Mouse (Mus musculus) G1E (cell line): ENCODE measurements around the gene Plod3. TPM values are rescaled to one million over a fixed set of nuclear protein-coding genes. Genes with fewer than 3 reads are reported as not detected.
A peak's percentile ranks its signal among the peaks of the same experiment; 100 is the strongest.

Experiments used
- ATAC-seq: 2 replicates; pipeline ENCODE4 v1.8.0; 2016; ENCODE audit warnings: mild to moderate bottlenecking; ENCODE audit not compliant: insufficient number of reproducible peaks, poor library complexity, low FRiP score, severe bottlenecking; ENCODE audit errors: extremely low read depth
- DNase-seq: peaks from one replicate; pipeline ENCODE4 v3.0.0; 2012; ENCODE audit warnings: low spot score
- H3K27me3 ChIP-seq: 2 replicates; pipeline ENCODE4 v1.6.1; 2012; ENCODE audit warnings: mild to moderate bottlenecking, low read length, inconsistent platforms; ENCODE audit not compliant: insufficient read depth
- H3K36me3 ChIP-seq: replicated peaks from 2 replicates; pipeline ENCODE3; 2012; ENCODE audit warnings: mild to moderate bottlenecking, inconsistent platforms
- H3K4me1 ChIP-seq: 2 replicates; pipeline ENCODE4 v1.6.1; 2012; ENCODE audit warnings: low read depth, low read length, inconsistent platforms, mixed read lengths; ENCODE audit not compliant: insufficient read depth
- H3K4me3 ChIP-seq: 2 replicates; pipeline ENCODE4 v1.5.1; 2012; ENCODE audit warnings: low read depth, mild to moderate bottlenecking, inconsistent platforms, low read length, moderate library complexity, mixed read lengths
- H3K9me3 ChIP-seq: replicated peaks from 2 replicates; pipeline ENCODE4 v1.6.1; 2012; ENCODE audit warnings: inconsistent platforms
- CTCF ChIP-seq: IDR thresholded peaks from 2 replicates; pipeline ENCODE4 v1.5.1; 2012; ENCODE audit warnings: low read depth, low read length, inconsistent platforms, mixed read lengths
- GATA1 ChIP-seq: IDR thresholded peaks from 2 replicates; pipeline ENCODE4 v1.6.1; 2012; ENCODE audit warnings: borderline replicate concordance, low read length, inconsistent platforms, mixed read lengths
- GATA2 ChIP-seq: IDR thresholded peaks from 2 replicates; pipeline ENCODE4 v1.6.1; 2012; ENCODE audit warnings: low read depth, low read length, inconsistent platforms, borderline replicate concordance
- POLR2AphosphoS5 ChIP-seq: IDR thresholded peaks from 2 replicates; pipeline ENCODE4 v1.6.1; 2012; ENCODE audit warnings: low read depth, low read length, inconsistent platforms; ENCODE audit not compliant: insufficient replicate concordance
- TAL1 ChIP-seq: conservative IDR thresholded peaks from 2 replicates; pipeline ENCODE4 v1.6.1; 2012; ENCODE audit warnings: low read depth, low read length, inconsistent platforms, mixed read lengths
- polyA plus RNA-seq: library from polyadenylated mRNA; stranded (reverse); fragments of >175 nt; gene quantifications from 2 replicates; pipeline ENCODE4 v1.2.3, GENCODE M21; 2012
- total RNA-seq, 2 experiments: library from RNA; stranded (forward) in 1 of 2; stranded (reverse) in 1 of 2; fragments of 200-1000 nt in 1 of 2; fragments of >200 nt in 1 of 2; fragmentation: Nextera tagmentation in 1 of 2; gene quantifications; 2 replicates each; pipeline ENCODE4 v1.2.3; 2014 to 2017

Plod3 gene
- total and polyA plus RNA-seq, 3 experiments: 20.7 to 39.8 (median 33.9) TPM

DNA sequence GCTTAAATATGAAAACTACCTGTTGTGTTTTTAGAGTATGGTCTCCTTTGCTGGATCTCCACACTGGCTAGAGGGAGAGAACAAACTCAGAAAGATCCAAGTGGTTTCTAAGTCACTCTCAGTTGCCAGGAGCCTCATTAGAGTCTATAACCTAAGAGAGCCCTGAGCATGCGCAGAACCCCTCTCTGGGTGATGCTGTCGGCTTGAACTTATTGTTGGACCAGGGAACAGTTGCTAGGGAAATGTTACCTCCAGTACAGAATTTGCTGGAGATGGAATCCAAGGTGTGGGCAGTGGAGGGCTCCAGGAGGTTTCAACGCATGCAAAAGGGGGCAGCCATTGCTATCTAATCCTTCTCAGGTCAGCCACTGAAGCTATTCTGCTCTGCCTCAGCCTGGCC lies 37.5 kb downstream of the Plod3 start:
- Histone ChIP-seq H3K36me3 (no peaks in the 10 kb centered on the region), H3K4me3 (no peak overlapping the region), H3K4me1 (peaks cover 22% of the 10 kb centered on the region), H3K27me3 (peaks cover 60% of the 10 kb centered on the region), H3K9me3 (no peaks in the 10 kb centered on the region)
- no peak for DNase-seq
- TF ChIP-seq CTCF (no peak), GATA2 (no peak), TAL1 (no peak), GATA1 (no peak)
- no peak for ATAC-seq

DNA sequence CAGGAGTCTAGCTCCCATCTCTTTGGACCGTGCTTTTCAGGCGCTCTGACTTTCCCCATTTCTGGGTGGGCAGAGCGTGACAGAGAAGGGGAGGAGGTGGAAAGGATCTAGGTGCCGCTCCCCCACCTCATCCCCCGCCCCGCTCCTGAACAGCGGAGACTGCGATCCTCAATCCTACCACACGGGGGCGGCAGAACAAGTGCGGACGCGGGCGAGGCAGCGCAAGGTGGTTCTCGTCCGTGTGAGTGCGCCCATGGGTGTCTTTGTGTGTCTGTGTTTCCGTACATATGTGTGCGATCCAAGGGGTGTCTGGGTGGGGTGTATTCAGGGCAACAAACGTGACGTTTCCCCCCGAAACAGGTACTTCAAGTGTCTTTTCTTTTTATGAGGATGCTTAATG lies 38.3 kb downstream of the Plod3 start:
- TF ChIP-seq GATA1 (no peak), CTCF (peak; percentile 93)
- DNase-seq: peak; percentile 72
- H3K9me3 ChIP-seq: 0 out of 2 replicates have a peak, but pooled peaks cover 3% of the 10 kb centered on the region
- no peaks in the 10 kb centered on the region for H3K36me3 ChIP-seq
- no peak overlapping the region; the same call in 1 of the 2 replicates for H3K4me3 ChIP-seq
- ATAC-seq: peak; percentile 54; the same call in 1 of the 2 replicates
- H3K27me3 ChIP-seq: peaks cover 67% of the 10 kb centered on the region
- H3K4me1 ChIP-seq: peaks cover 30% of the 10 kb centered on the region

DNA sequence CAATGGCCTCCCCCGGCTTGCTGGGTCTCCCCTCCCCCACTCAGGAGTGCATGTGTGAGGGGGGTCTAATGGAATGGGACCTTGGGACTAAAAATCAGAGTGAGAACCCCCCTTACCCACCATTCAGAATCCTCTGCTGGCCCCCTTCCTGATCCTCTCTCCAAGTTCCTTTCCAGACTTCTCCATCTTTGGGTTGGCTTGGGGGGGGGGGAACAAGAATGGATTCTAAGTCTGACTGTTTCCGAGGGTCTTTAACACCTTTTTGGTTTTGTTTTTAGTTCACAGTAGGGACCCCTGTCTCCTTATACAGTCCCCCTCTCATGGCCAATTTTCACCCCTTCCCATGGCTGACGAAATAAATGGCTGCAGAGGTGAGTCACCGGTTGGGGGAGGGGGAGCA lies 39.3 kb downstream of the Plod3 start, which contains the start of gene Vgf:
Vgf (plus strand) TSS at position 301 of the 400 bp plus-strand sequence.
- peaks cover 38% of the 10 kb centered on the region for H3K4me1 ChIP-seq
- ATAC-seq (no peak), DNase-seq (no peak)
- H3K36me3 ChIP-seq: no peaks in the 10 kb centered on the region
- peaks cover 75% of the 10 kb centered on the region for H3K27me3 ChIP-seq
- no peak for TF ChIP-seq GATA1
- no peak for TF ChIP-seq TAL1
- H3K9me3 ChIP-seq: peaks cover 7% of the 10 kb centered on the region
- H3K4me3 ChIP-seq: no peak within 1 kb of the TSS; the same call in 1 of the 2 replicates

DNA sequence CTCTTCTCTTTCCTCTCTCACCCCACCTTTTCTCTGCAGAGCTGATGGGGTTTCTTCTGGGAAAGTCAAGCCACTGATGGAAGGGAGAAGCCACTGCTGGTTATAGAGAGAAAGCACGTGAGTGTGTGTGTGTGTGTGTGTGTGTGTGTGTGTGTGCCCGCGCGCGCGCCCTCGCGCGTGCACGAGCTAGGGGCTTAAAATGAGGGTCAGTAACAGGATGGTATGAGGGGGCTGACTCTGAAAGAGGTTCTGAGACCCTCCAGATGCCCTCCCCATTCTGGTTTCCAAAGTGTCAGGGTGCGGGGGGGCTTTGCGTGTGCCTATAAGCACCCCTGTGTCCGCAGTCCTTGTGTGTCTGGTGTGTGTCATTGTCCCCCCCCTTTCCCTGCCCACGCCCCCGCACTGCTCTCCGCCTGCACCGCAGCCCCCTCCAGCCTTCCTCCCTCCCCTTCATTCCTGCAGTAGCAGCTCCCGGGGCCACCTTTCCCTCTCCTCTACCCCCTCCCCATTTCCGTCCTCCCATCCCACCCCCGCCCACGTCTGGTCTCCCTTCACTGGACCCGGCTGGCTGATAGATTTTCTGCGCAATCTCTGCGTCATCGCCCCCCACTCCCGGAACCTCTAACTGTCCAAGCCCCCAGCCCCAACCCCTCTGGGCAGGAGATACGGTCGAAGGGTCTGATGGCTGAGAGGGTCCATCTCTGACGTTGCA lies 41.9 kb downstream of the Plod3 start:
- H3K4me1 ChIP-seq: peaks cover 64% of the 10 kb centered on the region
- DNase-seq (no peak), ATAC-seq (no peak)
- H3K4me3 ChIP-seq: no peak overlapping the region; the same call in 1 of the 2 replicates
- no peak for TF ChIP-seq POLR2AphosphoS5
- no peak for TF ChIP-seq CTCF
- TF ChIP-seq GATA2: no peak
- no peak for TF ChIP-seq TAL1
- TF ChIP-seq GATA1: no peak
- H3K9me3 ChIP-seq: peaks cover 8% of the 10 kb centered on the region
- no peaks in the 10 kb centered on the region for H3K36me3 ChIP-seq
- H3K27me3 ChIP-seq: peaks cover 80% of the 10 kb centered on the region

DNA sequence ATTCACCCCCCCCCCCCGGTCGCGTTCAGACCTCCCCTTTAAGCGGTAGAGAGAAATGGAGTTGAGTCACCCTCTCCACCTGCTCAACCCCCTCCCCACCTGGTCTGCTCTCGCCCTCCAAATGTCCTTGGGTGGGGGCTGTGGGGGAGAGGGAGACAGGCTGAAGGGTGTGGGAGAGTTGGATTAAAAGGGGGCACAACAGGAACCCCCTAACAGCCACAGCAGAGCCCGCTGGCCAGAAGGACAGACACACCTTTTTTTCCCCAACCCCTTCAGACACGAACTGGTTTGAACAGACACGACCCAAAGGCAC lies 42.4 kb downstream of the Plod3 start:
- no peak for ATAC-seq
- Histone ChIP-seq H3K36me3 (peaks cover 3% of the 10 kb centered on the region), H3K9me3 (peaks cover 8% of the 10 kb centered on the region), H3K27me3 (peaks cover 75% of the 10 kb centered on the region), H3K4me3 (peak overlapping the region; percentile 59; the same call in 1 of the 2 replicates), H3K4me1 (peaks cover 68% of the 10 kb centered on the region)
- TF ChIP-seq TAL1: no peak
- no peak for TF ChIP-seq POLR2AphosphoS5
- TF ChIP-seq GATA1: no peak
- TF ChIP-seq GATA2: no peak
- no peak for TF ChIP-seq CTCF
- DNase-seq: no peak

DNA sequence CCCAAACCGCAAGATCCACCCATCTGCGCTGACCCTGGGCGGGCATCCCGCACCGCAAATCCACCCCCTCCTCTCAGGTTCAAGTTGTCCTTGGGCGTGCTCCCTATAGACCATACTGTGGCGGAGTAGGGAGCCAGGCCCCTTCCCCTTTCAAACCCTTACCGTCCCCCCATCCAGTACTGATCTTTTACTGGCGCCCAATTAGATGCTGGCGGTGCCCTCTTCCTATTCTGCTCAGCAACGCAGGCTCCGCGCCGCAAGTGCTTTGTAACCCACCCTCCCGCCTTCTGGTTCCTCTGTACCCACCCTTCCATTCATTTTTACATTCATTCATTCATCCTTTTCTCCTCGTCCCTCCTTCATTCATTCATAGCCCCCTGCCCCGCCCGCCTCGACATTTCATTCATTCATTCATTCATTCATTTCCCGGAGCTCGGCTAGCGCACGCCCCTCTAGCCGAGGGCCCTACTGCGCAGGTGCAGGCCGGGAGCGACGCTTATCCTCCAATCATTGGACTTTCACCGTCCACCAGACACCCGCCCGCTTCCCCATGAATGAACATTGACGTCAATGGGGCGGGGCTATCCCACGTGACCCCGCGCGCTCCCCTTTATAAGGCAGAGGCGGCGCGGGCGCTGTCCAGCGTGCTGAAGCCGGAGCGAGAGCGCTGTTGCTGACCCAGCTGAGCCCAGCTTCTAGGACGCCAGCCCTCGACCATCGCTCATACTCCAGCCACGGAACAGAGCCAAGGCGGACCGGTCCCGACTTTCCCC lies 43.0 kb downstream of the Plod3 start:
- peaks cover 8% of the 10 kb centered on the region for H3K9me3 ChIP-seq
- peaks cover 69% of the 10 kb centered on the region for H3K4me1 ChIP-seq
- H3K4me3 ChIP-seq: peak overlapping the region; percentile 59
- DNase-seq (peak; percentile 95), ATAC-seq (peak; percentile 54; the same call in 1 of the 2 replicates)
- peaks cover 9% of the 10 kb centered on the region for H3K36me3 ChIP-seq
- H3K27me3 ChIP-seq: peaks cover 71% of the 10 kb centered on the region
- no peak for TF ChIP-seq GATA1
- no peak for TF ChIP-seq TAL1
- no peak for TF ChIP-seq CTCF
- no peak for TF ChIP-seq GATA2
- no peak for TF ChIP-seq POLR2AphosphoS5

DNA sequence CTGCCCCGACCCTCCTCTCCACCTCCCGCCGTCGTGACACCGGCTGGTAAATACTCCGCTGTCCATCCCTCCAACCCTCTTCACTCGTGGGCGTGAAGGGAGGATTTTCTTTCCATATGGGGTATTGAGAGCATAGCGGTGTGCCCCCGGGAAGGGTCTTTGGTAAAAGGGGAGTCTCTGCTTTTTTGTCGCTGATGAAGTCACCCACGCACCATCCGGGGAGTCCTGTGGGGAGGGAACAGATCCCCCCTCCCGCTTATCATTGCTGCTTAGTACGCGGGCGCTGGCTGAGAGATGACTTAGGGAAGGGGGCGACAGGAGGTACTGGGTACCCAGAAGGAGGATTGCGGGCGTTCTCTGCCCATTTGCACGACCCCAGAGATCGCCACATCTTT lies 43.6 kb downstream of the Plod3 start:
- Histone ChIP-seq H3K27me3 (peaks cover 66% of the 10 kb centered on the region), H3K4me1 (peaks cover 63% of the 10 kb centered on the region), H3K36me3 (peaks cover 15% of the 10 kb centered on the region), H3K4me3 (peak overlapping the region; percentile 59; the same call in 1 of the 2 replicates), H3K9me3 (peaks cover 8% of the 10 kb centered on the region)
- DNase-seq: no peak
- ATAC-seq: no peak
- no peak for TF ChIP-seq CTCF
- no peak for TF ChIP-seq TAL1
- no peak for TF ChIP-seq GATA1
- no peak for TF ChIP-seq POLR2AphosphoS5
